Mouse (Mus musculus): ENCODE measurements around the gene Srrm3.

DNA sequence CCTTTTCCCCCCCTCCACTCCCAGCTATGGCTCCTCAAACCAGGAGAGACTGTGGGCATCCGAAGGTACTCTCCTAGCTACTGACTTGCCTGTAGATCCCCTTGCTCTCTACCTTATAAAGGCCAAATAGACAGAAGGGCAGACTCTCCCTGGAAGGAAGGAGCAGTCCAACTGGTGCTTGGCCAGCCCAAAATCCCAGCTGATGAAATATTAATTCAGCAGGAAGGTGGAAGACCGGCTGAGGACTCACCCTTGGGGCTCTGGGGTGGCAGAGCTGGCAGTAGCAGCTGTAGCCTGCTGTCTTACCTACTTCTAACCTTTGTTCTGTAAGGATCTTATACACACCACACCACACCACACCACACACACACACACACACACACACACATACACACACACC lies 2.0 kb upstream of the Srrm3 start:
- TF ChIP-seq TAL1 (IDR thresholded peaks at IDR 0.05; ENCODE audit: low read length) (no peak), GATA1 (IDR thresholded peaks at IDR 0.05; ENCODE audit: low read length) (no peak)
